ENCODE assay signal across 8 mouse cellular contexts in the genomic region with DNA sequence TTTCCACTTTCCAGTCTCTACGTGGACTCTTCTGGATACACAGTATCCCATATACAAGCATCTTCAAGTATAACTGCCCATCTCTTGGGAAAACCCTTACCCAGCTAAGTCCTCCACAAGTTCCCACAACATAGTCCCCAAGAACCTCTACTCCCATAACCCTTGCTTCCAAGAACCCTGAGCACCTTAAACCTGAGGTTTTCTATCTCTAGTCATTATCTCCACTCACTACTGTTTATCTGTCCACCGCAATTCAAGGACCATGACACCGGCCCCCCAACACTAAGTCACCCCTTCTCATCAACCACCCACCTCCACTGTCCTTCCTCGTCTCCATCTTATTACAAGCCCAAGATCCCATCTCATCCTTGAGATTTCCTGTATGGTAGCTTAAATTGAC. TPM values are rescaled to one million over a fixed set of nuclear protein-coding genes. Genes with fewer than 3 reads are reported as not detected.
A peak's percentile ranks its signal among the peaks of the same experiment; 100 is the strongest.
DNase-seq lines count a peak whose midpoint lies in the region; ATAC-seq and TF ChIP-seq lines count a peak whose summit lies in the region.

No protein-coding gene starts in this region.

- no peak for TF ChIP-seq CTCF in bone marrow macrophage, adult 2 months (IDR thresholded peaks at IDR 0.05; ENCODE audit: low read depth, low read length)

- H3K4me3 ChIP-seq in kidney, embryonic 14.5 days (ENCODE audit: low read length), result peak overlapping the region; percentile 82
- peak overlapping the region; percentile 95 for H3K4me3 ChIP-seq in bone marrow macrophage, adult 2 months (ENCODE audit: insufficient read depth, low read length)
- H3K4me3 ChIP-seq in hindbrain, embryonic 12.5 days, result peak overlapping the region; percentile 78
- peak overlapping the region; percentile 71 for H3K4me3 ChIP-seq in midbrain, embryonic 13.5 days (replicated peaks)

- TF ChIP-seq POLR2A in bone marrow macrophage, adult 2 months (IDR thresholded peaks at IDR 0.05; ENCODE audit: borderline replicate concordance, low read depth, low read length), result no peak

- H3K27ac ChIP-seq in kidney, embryonic 14.5 days (ENCODE audit: low read depth, low read length), result peak overlapping the region; percentile 99; the same call in 1 of the 2 replicates
- H3K27ac ChIP-seq in bone marrow macrophage, adult 2 months (ENCODE audit: insufficient read depth, low read depth, low read length), result peak overlapping the region; percentile 97
- peak overlapping the region; percentile 100 for H3K27ac ChIP-seq in hindbrain, embryonic 12.5 days
- 0 out of 2 replicates have a peak overlapping the region, but pooled peaks have one; percentile 16 for H3K27ac ChIP-seq in midbrain, embryonic 13.5 days

- H3K36me3 ChIP-seq in kidney, embryonic 14.5 days (ENCODE audit: control insufficient read depth, insufficient read depth, low read length), result peaks cover 33% of the 10 kb centered on the region
- peaks cover 32% of the 10 kb centered on the region for H3K36me3 ChIP-seq in hindbrain, embryonic 12.5 days
- peaks cover 29% of the 10 kb centered on the region for H3K36me3 ChIP-seq in midbrain, embryonic 13.5 days

- DNase-seq in kidney, adult 18-20 months, result no peak
- DNase-seq in gastrocnemius, adult 18-20 months (ENCODE audit: low spot score), result no peak
- no peak for DNase-seq in adrenal gland, postnatal 14 days

- no peak for ATAC-seq in kidney, embryonic 14.5 days (ENCODE audit: low FRiP score, low TSS enrichment)
- ATAC-seq in hindbrain, embryonic 12.5 days (ENCODE audit: low FRiP score), result no peak
- ATAC-seq in midbrain, embryonic 13.5 days, result no peak
- ATAC-seq in inflammation-experienced regulatory T-cells, adult 6 months, result no peak

- H3K4me1 ChIP-seq in kidney, embryonic 14.5 days (ENCODE audit: control insufficient read depth, insufficient read depth, low read length), result peaks cover 17% of the 10 kb centered on the region
- peaks cover 26% of the 10 kb centered on the region for H3K4me1 ChIP-seq in bone marrow macrophage, adult 2 months (ENCODE audit: control insufficient read depth, insufficient read depth, low read length)
- H3K4me1 ChIP-seq in hindbrain, embryonic 12.5 days, result peaks cover 40% of the 10 kb centered on the region
- peaks cover 50% of the 10 kb centered on the region for H3K4me1 ChIP-seq in midbrain, embryonic 13.5 days (replicated peaks)

- H3K27me3 ChIP-seq in kidney, embryonic 14.5 days (ENCODE audit: control insufficient read depth, insufficient read depth, low read length), result no peaks in the 10 kb centered on the region
- H3K27me3 ChIP-seq in hindbrain, embryonic 12.5 days, result peaks cover 13% of the 10 kb centered on the region
- peaks cover 12% of the 10 kb centered on the region for H3K27me3 ChIP-seq in midbrain, embryonic 13.5 days

- H3K4me2 ChIP-seq in kidney, embryonic 14.5 days (replicated peaks; ENCODE audit: low read depth, low read length), result peak overlapping the region; percentile 85
- H3K4me2 ChIP-seq in hindbrain, embryonic 12.5 days (replicated peaks), result peak overlapping the region; percentile 91
- peak overlapping the region; percentile 81 for H3K4me2 ChIP-seq in midbrain, embryonic 13.5 days (replicated peaks)

- no peaks in the 10 kb centered on the region for H3K9me3 ChIP-seq in kidney, embryonic 14.5 days (ENCODE audit: control insufficient read depth, low read length)
- no peaks in the 10 kb centered on the region for H3K9me3 ChIP-seq in hindbrain, embryonic 12.5 days (replicated peaks)
- H3K9me3 ChIP-seq in midbrain, embryonic 13.5 days, result no peaks in the 10 kb centered on the region

- 42% methylated on average over 4 of the region's 4 CpGs for WGBS in kidney, embryonic 14.5 days
- 55% methylated on average over 4 of the region's 4 CpGs for WGBS in hindbrain, embryonic 12.5 days
- 49% methylated on average over 4 of the region's 4 CpGs for WGBS in midbrain, embryonic 13.5 days

- peak overlapping the region; percentile 95 for H3K9ac ChIP-seq in kidney, embryonic 14.5 days (ENCODE audit: low read depth, low read length)
- peak overlapping the region; percentile 98 for H3K9ac ChIP-seq in hindbrain, embryonic 12.5 days
- peak overlapping the region; percentile 95 for H3K9ac ChIP-seq in midbrain, embryonic 13.5 days (replicated peaks)

RNA-seq across cellular contexts. Expression of a gene that starts 1.3 kb away (rescaled TPM):
- polyA plus RNA-seq in kidney, embryonic 14.5 days (2014; fragmentation: Nextera tagmentation; extraction: Ambion mirVana), result 156 and 199 TPM in 2 replicates
- 171 and 193 TPM in 2 replicates for polyA plus RNA-seq in bone marrow macrophage, adult 2 months (2012; ENCODE audit: insufficient read depth, insufficient read length, missing spikeins)
- 173 and 180 TPM in 2 replicates for polyA plus RNA-seq in hindbrain, embryonic 12.5 days (2016; fragmentation: Nextera tagmentation; extraction: Ambion mirVana)
- 63.1 and 91.6 TPM in 2 replicates for polyA plus RNA-seq in midbrain, embryonic 13.5 days (2015; fragmentation: Nextera tagmentation; extraction: Ambion mirVana)
- polyA plus RNA-seq in inflammation-experienced regulatory T-cells, adult 6 months (2017; shearing (Covaris generic)), result 10 to 100 TPM; 14.9 to 21.8 (median 16.4) TPM
- 100 to 1,000 TPM; 148 to 149 TPM for total RNA-seq in gastrocnemius, adult 18-20 months (2021)
- 191 and 201 TPM in 2 replicates for total RNA-seq in adrenal gland, postnatal 14 days (2021)

RNA-seq across cellular contexts. Expression of a gene that starts 2.2 kb away (rescaled TPM):
- polyA plus RNA-seq in kidney, embryonic 14.5 days (2014; fragmentation: Nextera tagmentation; extraction: Ambion mirVana), result 148 and 165 TPM in 2 replicates
- polyA plus RNA-seq in bone marrow macrophage, adult 2 months (2012; ENCODE audit: insufficient read depth, insufficient read length, missing spikeins), result 161 and 167 TPM in 2 replicates
- polyA plus RNA-seq in hindbrain, embryonic 12.5 days (2016; fragmentation: Nextera tagmentation; extraction: Ambion mirVana), result 148 and 152 TPM in 2 replicates
- polyA plus RNA-seq in midbrain, embryonic 13.5 days (2015; fragmentation: Nextera tagmentation; extraction: Ambion mirVana), result 181 and 186 TPM in 2 replicates
- polyA plus RNA-seq in inflammation-experienced regulatory T-cells, adult 6 months (2017; shearing (Covaris generic)), result 100 to 1,000 TPM; 296 to 343 (median 309) TPM
- total RNA-seq in gastrocnemius, adult 18-20 months (2021), result 100 to 1,000 TPM in 1 of 2 experiments, 10 to 100 TPM in 1; 95.4 to 103 TPM
- 173 and 179 TPM in 2 replicates for total RNA-seq in adrenal gland, postnatal 14 days (2021)

RNA-seq across cellular contexts. Expression of a gene that starts 17.8 kb away (rescaled TPM):
- 2.4 and 3.2 TPM in 2 replicates for polyA plus RNA-seq in kidney, embryonic 14.5 days (2014; fragmentation: Nextera tagmentation; extraction: Ambion mirVana)
- polyA plus RNA-seq in bone marrow macrophage, adult 2 months (2012; ENCODE audit: insufficient read depth, insufficient read length, missing spikeins), result 1.2 and 1.5 TPM in 2 replicates
- polyA plus RNA-seq in hindbrain, embryonic 12.5 days (2016; fragmentation: Nextera tagmentation; extraction: Ambion mirVana), result 4.9 and 5.7 TPM in 2 replicates
- polyA plus RNA-seq in midbrain, embryonic 13.5 days (2015; fragmentation: Nextera tagmentation; extraction: Ambion mirVana), result 6.8 and 7.1 TPM in 2 replicates
- under 1 TPM; 0.18 to 0.35 (median 0.20) TPM for polyA plus RNA-seq in inflammation-experienced regulatory T-cells, adult 6 months (2017; shearing (Covaris generic))
- total RNA-seq in gastrocnemius, adult 18-20 months (2021), result under 1 TPM; 0.62 to 0.71 TPM
- total RNA-seq in adrenal gland, postnatal 14 days (2021), result 2.6 and 3.4 TPM in 2 replicates

RNA-seq across cellular contexts. Expression of a gene that starts 27.0 kb away (rescaled TPM):
- polyA plus RNA-seq in kidney, embryonic 14.5 days (2014; fragmentation: Nextera tagmentation; extraction: Ambion mirVana), result 19.8 and 29.6 TPM in 2 replicates
- polyA plus RNA-seq in bone marrow macrophage, adult 2 months (2012; ENCODE audit: insufficient read depth, insufficient read length, missing spikeins), result 15.6 and 17.3 TPM in 2 replicates
- 32.6 and 35.0 TPM in 2 replicates for polyA plus RNA-seq in hindbrain, embryonic 12.5 days (2016; fragmentation: Nextera tagmentation; extraction: Ambion mirVana)
- polyA plus RNA-seq in midbrain, embryonic 13.5 days (2015; fragmentation: Nextera tagmentation; extraction: Ambion mirVana), result 37.3 and 41.2 TPM in 2 replicates
- polyA plus RNA-seq in inflammation-experienced regulatory T-cells, adult 6 months (2017; shearing (Covaris generic)), result 1 to 10 TPM; 5.4 to 8.0 (median 6.5) TPM
- total RNA-seq in gastrocnemius, adult 18-20 months (2021), result 1 to 10 TPM; 3.2 to 4.0 TPM
- total RNA-seq in adrenal gland, postnatal 14 days (2021), result 12.8 and 13.2 TPM in 2 replicates

RNA-seq across cellular contexts. Expression of a gene that starts 37.9 kb away (rescaled TPM):
- polyA plus RNA-seq in kidney, embryonic 14.5 days (2014; fragmentation: Nextera tagmentation; extraction: Ambion mirVana), result 433 and 514 TPM in 2 replicates
- 165 and 177 TPM in 2 replicates for polyA plus RNA-seq in bone marrow macrophage, adult 2 months (2012; ENCODE audit: insufficient read depth, insufficient read length, missing spikeins)
- 356 and 380 TPM in 2 replicates for polyA plus RNA-seq in hindbrain, embryonic 12.5 days (2016; fragmentation: Nextera tagmentation; extraction: Ambion mirVana)
- polyA plus RNA-seq in midbrain, embryonic 13.5 days (2015; fragmentation: Nextera tagmentation; extraction: Ambion mirVana), result 240 and 273 TPM in 2 replicates
- 10 to 100 TPM; 42.1 to 76.8 (median 57.0) TPM for polyA plus RNA-seq in inflammation-experienced regulatory T-cells, adult 6 months (2017; shearing (Covaris generic))
- total RNA-seq in gastrocnemius, adult 18-20 months (2021), result 10 to 100 TPM; 63.6 to 65.9 TPM
- 247 and 252 TPM in 2 replicates for total RNA-seq in adrenal gland, postnatal 14 days (2021)

Comparison
In these comparisons a context has a peak if more than half of its experiments do, and no peak if none do; other contexts are left out.
1. H3K27ac ChIP-seq: peak in every context shown above with its lines; median percentile 100 in hindbrain, embryonic 12.5 days; 99 in kidney, embryonic 14.5 days; 97 in bone marrow macrophage, adult 2 months; 16 in midbrain, embryonic 13.5 days.